Mouse (Mus musculus) layer of hippocampus, adult 2 months (tissue): ENCODE data around the gene Grip2. TPM values are rescaled to one million over a fixed set of nuclear protein-coding genes. Genes with fewer than 3 reads are reported as not detected.

Experiments used
- DNase-seq, 2 experiments: peaks; one replicate each; pipeline ENCODE4 v3.0.0; 2022; ENCODE audit warnings: low spot score in 2 of 2
- H3K27ac ChIP-seq: fragments of 200-600 bp; 2 replicates; pipeline ENCODE4 v1.8.1; 2022
- H3K4me3 ChIP-seq: fragments of 200-600 bp; 2 replicates; pipeline ENCODE4 v1.8.1; 2022; ENCODE audit warnings: mild to moderate bottlenecking
- CTCF ChIP-seq: fragments of 200-600 bp; conservative IDR thresholded peaks from 2 replicates; pipeline ENCODE4 v1.8.1; 2022; ENCODE audit warnings: antibody characterized with exemption, mild to moderate bottlenecking, moderate library complexity
- total RNA-seq, 2 experiments: library from RNA; stranded (reverse); gene quantifications; 2 replicates each; pipeline ENCODE4 v1.2.3; 2021

Gene Grip2
- total RNA-seq, 2 experiments from 2014 or later: 7.1 to 9.9 TPM

GRCm38 (mm10) chr6:91741046-91741445 lies 86.0 kb downstream of the Grip2 start:
- peak; percentile 100 for TF ChIP-seq CTCF
- Histone ChIP-seq H3K4me3 (no peak overlapping the region), H3K27ac (peak overlapping the region; percentile 12; the same call in 1 of the 2 replicates)
- peak in 1 of 2 experiments; percentile 68 for DNase-seq

DNA sequence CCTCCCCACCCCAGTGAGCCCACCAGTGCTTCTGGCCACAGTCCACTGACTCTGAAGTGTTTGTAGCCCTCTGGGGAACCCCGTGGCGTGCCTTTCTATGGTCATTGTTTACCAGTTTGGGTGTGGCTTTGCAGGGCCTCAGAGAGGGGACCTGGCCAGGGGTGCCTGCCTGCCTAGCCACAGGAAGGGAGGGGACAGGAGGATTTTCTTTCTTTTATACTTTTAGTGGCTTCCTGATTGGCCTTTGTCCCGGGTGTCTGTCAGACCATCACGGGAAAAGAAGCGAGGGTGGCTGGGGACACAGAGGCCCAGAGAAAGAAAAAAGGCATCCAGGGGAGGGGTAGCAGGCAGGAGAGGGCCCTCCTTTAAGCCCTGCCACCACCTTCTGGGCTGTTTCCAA lies 89.0 kb downstream of the Grip2 start:
- H3K27ac ChIP-seq: peak overlapping the region; percentile 74
- no peak for TF ChIP-seq CTCF
- DNase-seq: no peak

GRCm38 (mm10) chr6:91737451-91737850 lies 89.6 kb downstream of the Grip2 start:
- peak overlapping the region; percentile 74 for H3K27ac ChIP-seq
- DNase-seq: no peak

More for the DNA sequence above, 89.0 kb downstream of the Grip2 start:
- H3K4me3 ChIP-seq: no peak overlapping the region

DNA sequence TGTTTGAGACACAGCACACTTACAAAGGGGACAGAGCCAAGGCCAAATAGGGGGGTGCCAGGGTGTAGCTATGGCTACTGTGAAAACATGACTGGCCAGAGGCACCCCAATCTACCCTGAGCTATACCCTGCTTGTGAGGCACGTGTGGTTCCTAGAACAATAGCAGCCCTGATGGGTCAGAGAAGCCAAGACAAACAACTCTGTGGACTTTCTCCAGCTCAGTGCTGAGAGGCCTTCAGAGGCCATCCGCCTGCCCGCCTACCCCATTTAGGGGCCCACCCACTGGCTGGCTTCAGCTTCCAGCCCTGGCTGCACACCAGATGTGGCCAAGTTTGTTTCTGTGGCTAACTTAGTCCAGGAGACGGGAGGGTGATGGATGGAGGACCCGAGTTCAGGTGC lies 90.6 kb downstream of the Grip2 start:
- H3K27ac ChIP-seq: peak overlapping the region; percentile 74

More at GRCm38 (mm10) chr6:91737451-91737850, 89.6 kb downstream of the Grip2 start:
- no peak overlapping the region for H3K4me3 ChIP-seq
- no peak for TF ChIP-seq CTCF

DNA sequence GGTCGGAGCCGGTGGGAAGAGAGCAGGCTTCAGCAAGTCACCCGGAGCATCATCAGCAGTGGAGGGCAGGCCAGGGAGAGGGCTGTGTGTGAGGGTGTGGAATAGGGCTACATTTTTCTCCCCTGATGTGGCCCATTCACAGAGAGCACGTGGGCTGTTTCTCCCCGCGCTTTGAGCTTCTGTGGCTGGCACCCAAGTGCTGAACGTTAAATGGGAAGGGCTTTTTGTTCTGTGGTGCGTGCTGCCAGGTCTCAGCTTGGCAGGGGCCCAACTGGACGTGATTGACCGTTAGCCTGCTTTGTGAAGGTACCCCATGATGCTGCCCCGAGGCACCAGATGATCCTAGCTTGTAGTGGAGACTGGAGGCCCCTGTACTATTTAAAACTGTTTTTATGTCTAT lies 94.9 kb downstream of the Grip2 start:
- no peak for DNase-seq
- H3K27ac ChIP-seq: peak overlapping the region; percentile 53
- no peak overlapping the region for H3K4me3 ChIP-seq
- no peak for TF ChIP-seq CTCF

More for the DNA sequence above, 90.6 kb downstream of the Grip2 start:
- DNase-seq: no peak
- peak; percentile 19 for TF ChIP-seq CTCF
- H3K4me3 ChIP-seq: no peak overlapping the region

DNA sequence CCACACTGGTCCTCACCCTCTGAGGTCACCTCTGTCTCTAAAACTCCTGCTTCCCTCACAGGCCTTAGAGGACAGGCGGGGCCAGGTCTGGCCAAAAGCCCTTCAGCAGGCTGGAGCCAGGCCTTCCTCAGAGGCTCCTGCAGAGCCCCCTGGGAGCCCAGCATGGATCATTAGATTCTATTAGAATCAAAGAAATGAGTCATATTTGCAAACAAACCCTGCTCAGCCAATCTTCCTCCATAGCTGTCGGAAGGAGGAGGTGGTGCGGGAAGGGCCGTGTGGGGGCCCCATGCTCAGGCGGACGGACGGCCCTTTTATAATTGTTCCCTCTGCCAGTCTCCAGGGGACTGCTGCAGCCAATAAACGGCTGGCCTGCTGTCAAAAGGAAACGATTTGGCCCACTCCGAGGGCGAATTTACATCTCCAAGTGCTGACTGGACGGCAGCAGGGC lies 97.3 kb downstream of the Grip2 start:
- TF ChIP-seq CTCF: 0 out of 2 replicates have a peak, but pooled peaks have one; percentile 9
- Histone ChIP-seq H3K4me3 (no peak overlapping the region), H3K27ac (peak overlapping the region; percentile 70)
- peak; percentile 57 to 63 for DNase-seq

DNA sequence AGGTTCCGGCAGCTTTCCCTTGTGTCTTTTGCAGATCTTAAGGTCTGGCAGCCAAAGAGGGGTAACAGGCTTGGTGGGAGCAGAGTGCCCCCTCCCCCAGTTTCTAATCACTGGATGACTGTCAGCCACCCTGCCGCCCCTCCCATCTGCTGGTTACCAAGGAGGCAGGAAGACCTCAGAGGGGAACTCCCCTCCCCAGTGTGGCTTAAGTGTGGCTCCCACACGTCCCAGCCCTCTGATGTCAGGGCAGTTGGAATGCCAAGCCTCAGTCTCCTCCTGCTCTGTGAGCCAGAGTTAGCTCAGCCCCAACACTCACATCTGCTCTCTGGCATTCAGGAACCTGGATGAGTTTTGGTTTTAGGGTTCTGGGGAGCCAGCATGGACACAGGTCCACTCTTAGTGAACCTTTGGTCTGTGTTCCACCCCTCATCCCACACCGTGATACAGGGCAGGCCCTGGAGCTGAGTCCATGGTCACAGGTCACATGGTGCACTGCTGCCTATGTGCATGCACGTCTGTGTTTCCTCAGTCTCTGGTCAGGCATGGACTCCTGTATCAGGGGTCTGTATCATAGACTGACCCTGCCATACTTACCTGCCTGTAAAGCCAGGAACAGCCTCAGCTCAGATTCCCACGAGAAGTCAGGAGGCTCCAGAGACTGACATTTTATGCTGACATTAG lies 98.0 kb downstream of the Grip2 start:
- DNase-seq: no peak
- TF ChIP-seq CTCF: no peak
- peak overlapping the region; percentile 70 for H3K27ac ChIP-seq
- no peak overlapping the region for H3K4me3 ChIP-seq

- Histone ChIP-seq H3K27ac (peak overlapping the region; percentile 56), H3K4me3 (no peak overlapping the region)
- no peak for DNase-seq
- TF ChIP-seq CTCF: no peak
These were observed 99.7 kb downstream of the Grip2 start for GRCm38 (mm10) chr6:91727361-91727760.

- peak overlapping the region; percentile 63; the same call in 1 of the 2 replicates for H3K27ac ChIP-seq
- TF ChIP-seq CTCF: no peak
- no peak overlapping the region for H3K4me3 ChIP-seq
- no peak for DNase-seq
These were observed 105.8 kb downstream of the Grip2 start for GRCm38 (mm10) chr6:91721215-91721701.

DNA sequence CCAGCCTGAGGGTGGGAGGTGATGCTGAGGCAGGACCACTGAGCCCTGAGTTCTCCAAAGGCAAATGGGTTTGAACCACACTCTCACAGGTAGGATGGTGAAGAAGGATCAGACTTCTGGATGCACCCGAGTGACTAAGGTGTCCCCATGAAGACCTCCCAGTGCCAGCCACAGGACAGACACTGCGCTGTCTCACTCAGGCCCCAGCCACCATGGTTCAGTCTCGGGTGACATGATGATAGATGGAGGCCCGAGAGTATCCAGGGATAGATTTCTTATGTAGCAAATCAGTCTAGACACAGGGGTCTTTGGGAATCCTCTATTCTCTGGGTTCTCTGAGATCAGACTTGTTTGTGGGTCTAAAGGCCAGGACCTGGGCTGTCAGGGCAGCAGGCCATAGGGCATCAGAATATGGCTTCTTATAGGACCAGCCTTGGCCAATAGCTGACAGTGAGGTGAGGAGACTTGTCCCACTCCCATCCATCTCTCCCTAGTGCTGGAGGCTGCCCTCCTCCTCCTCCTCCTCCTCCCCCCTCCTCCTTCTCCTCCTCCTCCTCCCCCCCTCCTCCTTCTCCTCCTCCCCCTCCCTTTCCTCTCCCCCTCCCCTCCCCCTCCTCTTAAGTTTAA lies 106.3 kb downstream of the Grip2 start:
- H3K4me3 ChIP-seq: no peak overlapping the region
- no peak for DNase-seq
- H3K27ac ChIP-seq: peak overlapping the region; percentile 76
- no peak for TF ChIP-seq CTCF

- peak; percentile 57 to 58 for DNase-seq
- Histone ChIP-seq H3K27ac (peak overlapping the region; percentile 76), H3K4me3 (no peak overlapping the region; the same call in 1 of the 2 replicates)
- no peak for TF ChIP-seq CTCF
These were observed 107.1 kb downstream of the Grip2 start for GRCm38 (mm10) chr6:91719865-91720533.

DNA sequence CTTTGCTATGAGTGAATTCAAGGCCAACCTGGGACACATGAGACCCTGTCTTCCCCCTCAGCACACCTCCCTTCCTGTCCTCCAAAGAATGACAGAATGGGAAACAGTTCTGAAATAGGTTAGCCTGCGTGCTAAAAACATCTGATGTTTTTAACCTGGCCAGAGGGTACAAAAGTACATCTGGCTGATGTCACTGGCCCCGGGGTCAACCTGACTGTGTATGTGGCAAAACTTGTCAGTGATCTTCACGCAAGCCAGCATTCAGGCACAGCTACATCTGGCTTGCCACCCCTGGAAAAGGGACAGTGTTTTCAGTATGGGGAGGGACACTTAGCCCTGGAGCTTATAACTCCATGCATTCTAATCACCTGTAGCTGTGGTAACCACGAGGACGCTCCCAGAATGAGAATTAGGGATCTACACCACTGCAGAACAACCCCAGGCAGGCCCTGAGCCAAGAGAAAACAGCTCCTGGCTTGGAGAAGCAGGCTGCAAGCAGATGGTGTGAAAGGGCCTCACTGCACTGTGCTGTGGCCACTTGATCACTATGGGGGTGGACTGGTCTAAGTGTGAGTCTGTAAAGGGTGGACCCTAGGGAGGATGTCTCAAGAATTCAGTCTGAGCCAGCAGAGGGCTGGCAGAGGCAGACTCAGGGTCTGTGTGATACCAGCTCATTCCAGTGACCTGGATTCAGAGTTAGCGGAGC lies 107.9 kb downstream of the Grip2 start:
- DNase-seq: peak; percentile 51 to 67
- H3K27ac ChIP-seq: peak overlapping the region; percentile 76
- no peak; the same call in 1 of the 2 replicates for TF ChIP-seq CTCF
- peak overlapping the region; percentile 15; the same call in 1 of the 2 replicates for H3K4me3 ChIP-seq
